Mouse (Mus musculus) cerebellum, adult (tissue): Measurements from ENCODE around the gene Smok2a.
A peak's percentile ranks its signal among the peaks of the same experiment; 100 is the strongest.
"Not testable (repeated sequence)": the region's sequence is repeated elsewhere in the genome, so short reads cannot be mapped to it uniquely, and the experiment has no call there.

Experiments used
- ATAC-seq: cut with Nextera tagmentation; 2 replicates; pipeline ENCODE4 v1.9.2; 2017; ENCODE audit warnings: mild to moderate bottlenecking, moderate library complexity, mixed read lengths; ENCODE audit not compliant: insufficient number of reproducible peaks, low FRiP score, low TSS enrichment

Gene Smok2a

GRCm38 (mm10) chr17:13212136-13212850, 8.7 kb upstream of the Smok2a start:
- no peak for ATAC-seq

- ATAC-seq, result no peak
These were observed 6.8 kb upstream of the Smok2a start for GRCm38 (mm10) chr17:13214169-13214568.

- ATAC-seq, result no peak
These were observed 5.4 kb upstream of the Smok2a start for GRCm38 (mm10) chr17:13215595-13215994.

- ATAC-seq, result not testable (repeated sequence)
These were observed 933 bp downstream of the Smok2a start for GRCm38 (mm10) chr17:13221921-13222320.

- not testable (repeated sequence) for ATAC-seq
These were observed 9.0 kb downstream of the Smok2a start, which contains the start of gene Smok2b for GRCm38 (mm10) chr17:13229957-13230356. Gene Smok2b, plus strand, starts transcription at chr17:13230257.

- 0 out of 2 replicates have a peak, but pooled peaks have one; percentile 6 for ATAC-seq
These were observed 18.5 kb downstream of the Smok2a start for GRCm38 (mm10) chr17:13239461-13239860.

GRCm38 (mm10) chr17:13240807-13241727, 20.1 kb downstream of the Smok2a start:
- peak; percentile 57 for ATAC-seq

- ATAC-seq, result not testable (repeated sequence)
These were observed 33.8 kb downstream of the Smok2a start for GRCm38 (mm10) chr17:13254786-13255185.
